Mouse (Mus musculus) G1E (cell line): Measurements from ENCODE around the gene Aqp9.

ENCODE experiments used
- CTCF ChIP-seq: IDR thresholded peaks from 2 replicates; pipeline ENCODE4 v1.5.1; 2012; ENCODE audit warnings: low read depth, low read length, inconsistent platforms, mixed read lengths
- GATA1 ChIP-seq: IDR thresholded peaks from 2 replicates; pipeline ENCODE4 v1.6.1; 2012; ENCODE audit warnings: borderline replicate concordance, low read length, inconsistent platforms, mixed read lengths
- GATA2 ChIP-seq: IDR thresholded peaks from 2 replicates; pipeline ENCODE4 v1.6.1; 2012; ENCODE audit warnings: low read depth, low read length, inconsistent platforms, borderline replicate concordance
- POLR2AphosphoS5 ChIP-seq: IDR thresholded peaks from 2 replicates; pipeline ENCODE4 v1.6.1; 2012; ENCODE audit warnings: low read depth, low read length, inconsistent platforms; ENCODE audit not compliant: insufficient replicate concordance
- TAL1 ChIP-seq: conservative IDR thresholded peaks from 2 replicates; pipeline ENCODE4 v1.6.1; 2012; ENCODE audit warnings: low read depth, low read length, inconsistent platforms, mixed read lengths

DNA sequence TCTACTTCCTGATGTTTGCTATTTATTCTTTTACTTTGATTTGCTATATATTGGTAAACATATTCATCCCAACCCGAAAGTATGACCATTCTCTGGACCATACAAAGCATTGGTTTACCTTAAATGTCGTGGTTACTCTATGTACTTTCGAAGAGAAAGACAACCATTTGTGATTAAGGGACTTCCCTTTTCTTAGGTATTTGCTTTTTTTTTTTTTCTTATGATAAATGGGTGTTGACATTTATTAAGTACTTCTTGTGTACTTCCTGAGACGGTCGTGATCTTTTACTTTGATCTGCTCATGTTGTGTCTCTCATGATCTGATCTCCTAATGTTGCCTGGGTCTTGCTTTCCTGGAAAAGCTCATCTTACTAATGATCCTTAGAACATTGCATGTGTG is 30.3 kb upstream of the Aqp9 start:
- no peak for TF ChIP-seq CTCF
- no peak for TF ChIP-seq POLR2AphosphoS5
- no peak for TF ChIP-seq GATA1
- no peak for TF ChIP-seq TAL1
- no peak for TF ChIP-seq GATA2
